Mouse (Mus musculus) activated CD4-positive, CD25-positive, alpha-beta regulatory T cell, adult 4 months (primary cell): ENCODE results near the gene Ugt1a6b. TPM values are rescaled to one million over a fixed set of nuclear protein-coding genes. Genes with fewer than 3 reads are reported as not detected.
"Not testable (repeated sequence)": the region's sequence is repeated elsewhere in the genome, so short reads cannot be mapped to it uniquely, and the experiment has no call there.

Experiments
- ATAC-seq: one replicate; pipeline ENCODE4 v1.8.0; 2017
- polyA plus RNA-seq, 2 experiments: library from polyadenylated mRNA; unstranded; fragments of 100-300 nt; shearing (Covaris generic); gene quantifications; one replicate each; pipeline ENCODE4 v1.2.1; 2017

Ugt1a6b gene
- polyA plus RNA-seq, 2 experiments from 2014 or later: not detected

- ATAC-seq: no peak
Measured at GRCm38 (mm10) chr1:88200456-88200855, 97.4 kb downstream of the Ugt1a6b start, which contains the start of gene Ugt1a2. Ugt1a2 (plus strand) TSS chr1:88200601.

- peak; percentile 77 for ATAC-seq
Measured at GRCm38 (mm10) chr1:88205294-88205922, 102.4 kb downstream of the Ugt1a6b start, which contains the start of gene Dnajb3. Dnajb3 (minus strand) TSS chr1:88205782.

- ATAC-seq: no peak
Measured at GRCm38 (mm10) chr1:88206843-88207479, 103.9 kb downstream of the Ugt1a6b start.

- no peak for ATAC-seq
Measured at GRCm38 (mm10) chr1:88211812-88212211, 108.8 kb downstream of the Ugt1a6b start, which contains the start of gene Ugt1a1. Ugt1a1 (plus strand) TSS chr1:88211959.

- no peak for ATAC-seq
Measured at GRCm38 (mm10) chr1:88212341-88213045, 109.4 kb downstream of the Ugt1a6b start.

GRCm38 (mm10) chr1:88213061-88213460 is 110.0 kb downstream of the Ugt1a6b start:
- ATAC-seq: no peak

- no peak for ATAC-seq
Measured at GRCm38 (mm10) chr1:88213766-88214461, 110.9 kb downstream of the Ugt1a6b start.

- no peak for ATAC-seq
Measured at GRCm38 (mm10) chr1:88214462-88214952, 111.5 kb downstream of the Ugt1a6b start.

GRCm38 (mm10) chr1:88215466-88216380 is 112.7 kb downstream of the Ugt1a6b start:
- no peak for ATAC-seq

- no peak for ATAC-seq
Measured at GRCm38 (mm10) chr1:88216551-88216950, 113.5 kb downstream of the Ugt1a6b start.

GRCm38 (mm10) chr1:88217144-88217543 is 114.1 kb downstream of the Ugt1a6b start:
- ATAC-seq: no peak

- ATAC-seq: no peak
Measured at GRCm38 (mm10) chr1:88217576-88217975, 114.5 kb downstream of the Ugt1a6b start.

- no peak for ATAC-seq
Measured at GRCm38 (mm10) chr1:88218051-88218450, 115.0 kb downstream of the Ugt1a6b start.

- no peak for ATAC-seq
Measured at GRCm38 (mm10) chr1:88218591-88218990, 115.5 kb downstream of the Ugt1a6b start.

- ATAC-seq: no peak
Measured at GRCm38 (mm10) chr1:88219054-88219453, 116.0 kb downstream of the Ugt1a6b start.

GRCm38 (mm10) chr1:88220336-88220735 is 117.3 kb downstream of the Ugt1a6b start:
- ATAC-seq: no peak

GRCm38 (mm10) chr1:88222216-88222615 is 119.2 kb downstream of the Ugt1a6b start:
- ATAC-seq: no peak

GRCm38 (mm10) chr1:88223011-88223515 is 120.0 kb downstream of the Ugt1a6b start:
- not testable (repeated sequence) for ATAC-seq

GRCm38 (mm10) chr1:88223591-88223990 is 120.5 kb downstream of the Ugt1a6b start:
- ATAC-seq: no peak

GRCm38 (mm10) chr1:88224029-88224776 is 121.2 kb downstream of the Ugt1a6b start:
- ATAC-seq: no peak

GRCm38 (mm10) chr1:88225301-88225700 is 122.2 kb downstream of the Ugt1a6b start:
- ATAC-seq: not testable (repeated sequence)
